Mouse (Mus musculus) left cerebral cortex, adult 11 months (tissue): Measurements from ENCODE around the gene Ing4.
A peak's percentile ranks its signal among the peaks of the same experiment; 100 is the strongest.

Source experiments
- DNase-seq: peaks from one replicate; pipeline ENCODE4 v3.0.0; 2022; ENCODE audit warnings: low spot score

Gene Ing4

GRCm38 (mm10) chr6:125094843-125095242 lies 55.3 kb downstream of the Ing4 start:
- no peak for DNase-seq

DNA sequence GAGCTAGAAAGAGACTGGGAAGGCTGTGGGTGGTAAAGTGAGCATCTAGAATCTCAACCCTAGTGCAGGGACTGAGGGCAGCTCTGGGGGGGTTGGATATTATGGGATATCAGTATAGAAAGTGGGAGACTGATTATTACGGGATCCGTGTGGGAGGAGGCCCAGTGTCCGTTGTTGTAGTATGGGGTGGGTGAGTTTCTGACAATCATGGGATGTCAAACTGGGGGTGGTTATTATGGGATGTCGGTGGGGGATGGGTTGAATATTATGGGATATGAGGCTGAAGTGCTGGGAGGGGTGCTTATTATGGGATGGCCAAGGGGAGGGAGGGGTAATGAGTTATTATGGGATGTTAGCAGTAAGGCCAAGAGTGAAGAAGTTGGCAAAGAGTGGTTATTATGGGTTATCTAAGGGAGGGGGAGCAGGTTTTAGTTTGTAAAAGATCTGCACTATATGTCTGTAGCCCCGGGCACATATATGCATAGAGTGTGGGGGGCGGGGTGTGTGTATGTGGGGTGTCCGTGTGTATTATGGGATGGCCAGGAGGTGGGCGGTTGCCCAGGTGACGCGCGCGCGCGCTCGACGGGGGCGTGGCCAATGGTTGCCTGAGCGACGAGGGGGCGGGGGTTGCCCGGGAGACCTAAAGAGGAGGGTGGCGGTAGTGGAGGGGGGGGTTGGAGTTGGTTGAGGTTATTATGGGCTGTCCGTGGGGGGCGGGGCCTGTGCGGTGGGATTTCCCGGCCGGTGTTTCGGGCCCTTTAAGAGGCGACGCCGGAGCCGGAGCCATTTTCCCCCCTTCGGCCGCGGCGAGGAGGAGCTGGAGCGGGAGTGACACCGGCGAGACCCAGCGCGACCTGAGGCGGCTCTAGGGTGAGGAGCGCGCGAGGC lies 56.1 kb downstream of the Ing4 start, which contains the start of gene Chd4:
Gene Chd4 (plus strand): TSS at position 591 of the 888 bp plus-strand sequence.
- DNase-seq = peak; percentile 93

GRCm38 (mm10) chr6:125096279-125096596 lies 56.7 kb downstream of the Ing4 start:
- no peak for DNase-seq

DNA sequence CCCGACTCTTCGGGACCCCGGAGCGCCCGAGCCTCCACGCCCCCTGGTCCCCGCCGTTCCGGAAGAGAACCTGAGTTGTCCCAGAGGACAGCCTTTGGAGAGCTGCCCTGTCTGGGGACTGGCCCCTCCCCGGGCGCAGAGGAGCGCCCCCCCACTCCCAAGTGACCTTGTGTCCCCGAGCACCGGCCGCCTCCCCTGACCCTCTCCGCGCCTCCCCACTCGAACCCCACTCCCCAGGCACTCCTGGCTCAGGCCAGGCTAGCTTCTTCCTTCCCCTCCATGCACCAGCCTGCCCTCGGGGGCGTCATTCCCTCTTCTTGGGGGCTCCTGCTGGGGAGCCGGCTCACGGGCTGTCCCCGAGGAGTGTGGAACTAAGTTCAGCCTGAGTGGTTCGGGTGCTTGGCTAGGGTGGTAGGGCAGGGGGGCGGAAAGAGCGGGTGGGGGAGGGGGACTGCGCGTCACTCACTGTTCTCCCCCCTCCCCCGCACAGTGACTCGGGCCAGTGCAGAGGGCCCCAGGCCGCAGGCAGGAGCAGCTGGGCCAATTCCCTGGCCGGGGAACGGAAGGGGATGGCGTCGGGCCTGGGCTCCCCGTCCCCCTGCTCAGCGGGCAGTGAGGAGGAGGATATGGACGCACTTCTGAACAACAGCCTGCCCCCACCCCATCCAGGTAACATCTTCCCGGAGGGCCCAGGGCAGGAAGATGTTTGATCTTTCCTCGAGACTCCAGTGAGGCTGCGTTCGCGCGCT lies 57.2 kb downstream of the Ing4 start:
- DNase-seq = no peak

DNA sequence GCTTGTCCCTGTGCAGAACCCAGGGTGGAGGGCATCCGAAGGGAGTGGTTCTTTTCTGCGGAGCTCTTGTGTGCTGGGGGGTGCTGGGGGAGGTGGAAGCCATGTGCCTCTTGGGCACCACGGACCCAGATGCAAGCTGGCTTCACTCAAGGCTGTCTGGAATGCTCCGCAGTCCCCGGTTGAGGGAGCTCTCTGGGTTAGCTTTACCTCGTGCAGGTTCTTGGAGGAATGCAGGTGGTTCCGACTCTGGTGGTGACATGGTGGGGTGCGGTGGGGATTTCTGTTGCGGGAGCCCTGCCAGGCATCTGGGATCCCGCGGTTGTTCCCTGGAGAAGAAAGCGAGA lies 57.8 kb downstream of the Ing4 start:
- DNase-seq = no peak

DNA sequence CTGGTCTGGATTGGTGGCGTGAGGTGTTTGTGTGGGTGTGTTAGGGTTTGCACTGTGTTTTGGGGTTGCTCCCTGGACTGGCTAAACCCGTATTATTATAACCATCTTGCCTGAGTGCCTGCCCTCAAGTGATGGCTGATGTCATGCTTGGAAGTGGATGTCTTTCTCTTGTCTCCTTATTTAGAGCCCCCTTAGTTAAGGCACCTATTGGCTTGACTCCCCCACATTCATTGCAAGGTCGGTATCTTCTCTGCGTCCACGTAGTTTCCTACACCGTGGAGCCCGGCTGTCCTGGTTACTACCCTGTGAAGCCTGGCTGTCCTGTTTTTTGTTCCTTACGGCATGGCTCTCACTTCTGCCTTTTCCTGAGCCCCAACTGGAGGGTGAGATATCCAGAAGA lies 58.4 kb downstream of the Ing4 start:
- DNase-seq = no peak

GRCm38 (mm10) chr6:125098513-125098912 lies 59.0 kb downstream of the Ing4 start:
- DNase-seq = no peak
